Mouse (Mus musculus) neutrophil, adult 5-6 weeks (primary cell): ENCODE data around the gene Rcbtb2. TPM values are rescaled to one million over a fixed set of nuclear protein-coding genes. Genes with fewer than 3 reads are reported as not detected.

Experiments used
- ATAC-seq: fragments of 151-379, 151-347 bp; 2 replicates; pipeline ENCODE4 v1.8.0; 2017; ENCODE audit warnings: mild to moderate bottlenecking, moderate TSS enrichment; ENCODE audit not compliant: insufficient number of reproducible peaks, poor library complexity, low FRiP score, severe bottlenecking; ENCODE audit errors: extremely low read depth
- total RNA-seq: library from RNA; stranded (forward); fragments of 200-1000 nt; gene quantifications from 2 replicates; pipeline ENCODE4 v1.2.3, GENCODE M21; 2017

Rcbtb2 gene
- total RNA-seq, 1 experiment from 2014 or later = 18.3 TPM

DNA sequence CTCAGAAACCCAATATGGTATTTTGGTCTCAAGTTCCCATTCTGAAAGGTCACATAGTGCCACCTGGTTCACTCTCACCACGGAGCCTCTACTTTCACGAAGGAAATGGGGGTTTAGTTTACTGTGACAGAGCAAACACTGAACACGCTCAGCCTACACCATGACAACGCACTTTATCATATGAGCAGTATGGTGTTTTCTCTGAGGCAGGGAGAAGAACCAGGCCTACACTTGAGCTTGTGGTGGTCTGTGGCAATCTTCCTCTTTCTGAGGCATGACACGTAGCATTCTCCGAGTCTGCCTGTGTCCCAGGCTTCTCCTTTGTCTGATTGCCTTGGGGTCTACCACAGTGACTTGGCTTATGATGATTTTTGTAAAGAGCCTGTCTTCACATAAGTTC lies 53.0 kb downstream of the Rcbtb2 start:
- ATAC-seq = peak; percentile 69

DNA sequence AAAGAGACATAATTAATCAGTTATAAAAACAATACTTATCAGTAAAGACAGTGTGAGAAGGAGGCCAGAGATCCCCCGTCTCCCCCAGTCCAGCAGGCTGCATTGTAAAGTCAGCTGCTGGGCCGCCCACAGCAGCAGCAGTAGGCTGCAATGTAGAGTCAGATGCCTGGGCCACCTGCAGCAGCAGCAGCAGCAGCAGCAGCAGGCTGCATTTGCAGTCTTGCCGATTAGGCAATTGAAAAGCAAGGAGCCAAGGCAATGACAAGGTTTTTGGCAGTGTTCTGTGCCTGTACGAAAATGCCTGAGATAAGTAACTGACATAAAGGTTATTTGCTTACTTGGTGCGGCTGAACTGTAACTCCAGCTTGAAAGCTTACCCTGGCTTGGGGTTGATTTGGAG lies 53.4 kb downstream of the Rcbtb2 start:
- ATAC-seq = no peak

DNA sequence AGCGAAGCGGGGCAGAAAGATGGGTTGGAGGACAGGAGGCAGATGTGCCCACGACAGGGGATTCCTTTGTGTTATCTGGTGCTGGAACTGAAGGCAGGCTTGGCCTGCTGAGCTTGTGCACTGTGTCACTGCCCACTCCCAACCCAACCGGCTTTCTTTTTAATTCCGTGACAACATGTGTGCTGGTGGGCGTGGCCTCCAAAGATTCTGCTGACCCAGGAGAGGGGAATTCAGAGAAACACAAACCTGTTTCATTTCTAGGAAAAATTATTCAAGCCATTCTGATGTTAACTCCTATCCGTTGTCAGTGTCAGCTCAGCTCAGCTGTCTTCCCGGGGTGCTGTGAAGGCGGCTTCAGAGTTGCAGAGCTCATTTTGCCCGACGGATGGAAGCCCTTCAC lies 55.1 kb downstream of the Rcbtb2 start:
- ATAC-seq = no peak

DNA sequence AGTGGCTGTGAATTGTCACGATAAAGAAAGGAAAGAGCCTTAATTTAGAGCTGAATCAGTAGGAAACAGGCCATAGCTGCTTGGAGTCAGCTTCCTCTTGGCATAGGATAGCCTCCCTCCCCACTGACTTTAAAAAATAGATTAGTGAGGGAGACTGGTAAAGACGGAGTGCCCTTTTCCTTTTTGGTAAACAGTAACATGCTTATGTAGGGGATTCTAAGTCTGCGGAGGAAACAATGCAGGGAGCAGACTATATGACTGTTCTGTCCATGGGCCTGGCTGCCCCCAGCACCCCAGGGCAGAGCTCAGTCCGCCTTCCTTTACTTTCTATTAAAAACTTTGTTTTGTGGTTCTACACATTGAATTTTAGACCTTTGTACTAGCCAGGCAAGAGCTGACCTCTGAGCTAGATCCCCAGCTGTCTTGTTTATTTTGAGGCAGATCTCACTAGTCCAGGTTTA lies 56.4 kb downstream of the Rcbtb2 start:
- no peak for ATAC-seq

DNA sequence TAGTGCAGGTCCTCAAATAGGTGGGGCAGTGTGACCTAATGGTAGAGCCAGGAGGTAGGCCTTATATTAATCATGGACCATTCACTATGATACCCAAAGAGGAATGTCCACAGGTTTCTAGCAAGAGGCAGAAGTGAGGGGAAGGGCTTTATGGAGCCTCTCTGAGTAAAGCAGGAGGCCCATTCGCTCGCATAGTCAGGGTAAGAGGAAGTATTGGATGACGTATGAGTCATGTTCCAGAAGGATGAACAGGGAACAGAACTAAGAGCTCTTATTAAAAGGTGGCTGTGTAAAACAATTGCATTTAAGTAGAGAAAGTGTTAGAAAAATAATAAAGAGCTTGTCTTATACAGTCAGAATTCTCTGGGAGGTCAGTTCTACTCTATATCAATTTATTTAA lies 57.8 kb downstream of the Rcbtb2 start:
- ATAC-seq = peak; percentile 43; the same call in 1 of the 2 replicates

DNA sequence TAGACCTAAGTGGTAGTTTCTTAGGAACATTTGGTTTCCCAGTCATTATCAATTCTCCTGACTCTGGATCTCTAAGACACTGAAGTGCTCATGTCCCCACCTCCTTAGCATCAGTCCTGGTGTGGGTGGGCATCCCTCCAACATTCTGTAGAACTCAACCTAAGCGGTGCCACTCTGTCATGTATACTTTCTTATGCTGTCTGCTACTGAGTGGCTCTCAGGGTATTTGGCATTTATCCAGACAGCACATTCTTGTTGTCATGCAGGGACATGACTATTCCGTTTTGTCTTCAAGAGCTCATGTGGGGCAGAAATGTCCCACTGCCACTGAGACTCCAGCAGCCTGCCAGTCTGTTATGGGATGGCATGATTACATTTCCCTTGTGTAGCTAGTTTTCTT lies 58.3 kb downstream of the Rcbtb2 start:
- no peak for ATAC-seq

DNA sequence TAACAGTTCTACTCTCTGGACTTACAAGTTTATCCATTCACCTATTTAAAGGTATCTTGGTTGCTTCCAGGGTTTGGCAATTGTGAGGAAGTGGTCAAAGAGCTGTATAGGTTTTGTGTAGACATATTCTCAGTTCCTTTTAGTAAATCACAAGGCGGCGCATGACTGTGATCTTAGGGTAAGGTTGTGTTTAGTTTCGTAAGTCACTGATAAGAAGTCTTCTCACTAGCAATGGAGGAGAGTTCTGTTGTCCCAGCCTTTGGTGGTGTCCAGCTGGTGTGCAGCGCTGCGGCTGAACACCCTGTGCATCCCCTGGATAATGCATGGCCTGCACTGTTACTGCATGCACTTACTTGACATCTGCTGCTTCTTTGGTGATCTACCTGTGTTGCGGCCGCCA lies 64.0 kb downstream of the Rcbtb2 start:
- no peak for ATAC-seq

DNA sequence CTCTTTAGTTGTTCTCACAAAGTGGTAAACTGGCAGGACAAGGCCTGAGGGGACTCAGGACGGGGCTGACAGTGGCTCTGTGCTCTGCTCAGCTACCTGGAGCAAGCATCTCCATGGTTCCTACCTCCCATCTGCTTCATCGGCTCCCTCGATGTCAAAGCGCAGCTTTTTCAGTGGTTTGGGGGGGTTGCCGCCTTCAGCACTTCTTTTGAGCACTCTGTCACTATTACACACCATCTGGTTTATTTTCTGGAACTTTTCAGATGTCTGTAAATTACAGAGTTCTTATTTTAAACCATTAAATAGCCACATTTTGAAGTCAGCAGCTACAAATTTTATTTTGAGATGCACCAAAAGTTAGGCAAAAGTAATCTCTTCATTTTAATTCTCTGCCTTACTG lies 76.2 kb downstream of the Rcbtb2 start:
- no peak for ATAC-seq

DNA sequence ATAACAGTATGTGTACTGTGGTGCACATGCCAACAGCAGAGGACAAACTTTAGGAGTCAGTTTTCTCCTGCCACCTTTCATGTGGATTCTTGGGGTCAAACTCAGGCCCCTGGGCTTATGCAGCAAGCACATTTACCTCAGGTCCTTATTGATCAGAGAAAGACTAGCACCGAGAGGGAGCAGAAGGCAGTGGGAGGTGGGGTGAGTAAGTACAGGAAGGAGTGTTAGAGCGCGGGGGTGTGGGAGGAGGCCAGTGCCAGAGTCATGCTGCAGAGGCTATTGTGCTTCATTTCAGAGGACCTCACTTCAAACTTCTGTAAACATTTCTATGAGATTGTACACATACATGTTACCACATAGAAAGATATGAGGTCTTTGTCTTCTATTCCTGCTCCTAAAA lies 78.6 kb downstream of the Rcbtb2 start:
- ATAC-seq = no peak

DNA sequence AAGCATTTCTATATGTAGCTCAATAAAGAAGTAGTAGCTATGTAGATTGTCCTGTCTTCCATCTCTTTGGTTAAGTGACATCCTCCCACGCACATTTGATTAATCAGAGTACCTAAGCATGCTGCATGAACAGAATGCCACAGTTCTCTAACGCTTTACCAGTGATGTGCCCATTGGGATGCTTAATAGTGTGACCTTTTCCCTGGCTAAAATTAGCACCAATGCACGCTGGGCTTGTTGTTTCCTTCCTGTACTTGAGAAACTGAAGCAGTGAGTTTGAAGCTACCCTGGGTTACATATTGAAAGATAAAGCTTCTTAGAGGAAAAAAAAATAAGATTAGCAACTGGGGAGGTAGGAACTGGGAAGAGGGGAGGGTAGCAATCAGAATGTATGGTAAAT lies 81.2 kb downstream of the Rcbtb2 start:
- no peak for ATAC-seq

DNA sequence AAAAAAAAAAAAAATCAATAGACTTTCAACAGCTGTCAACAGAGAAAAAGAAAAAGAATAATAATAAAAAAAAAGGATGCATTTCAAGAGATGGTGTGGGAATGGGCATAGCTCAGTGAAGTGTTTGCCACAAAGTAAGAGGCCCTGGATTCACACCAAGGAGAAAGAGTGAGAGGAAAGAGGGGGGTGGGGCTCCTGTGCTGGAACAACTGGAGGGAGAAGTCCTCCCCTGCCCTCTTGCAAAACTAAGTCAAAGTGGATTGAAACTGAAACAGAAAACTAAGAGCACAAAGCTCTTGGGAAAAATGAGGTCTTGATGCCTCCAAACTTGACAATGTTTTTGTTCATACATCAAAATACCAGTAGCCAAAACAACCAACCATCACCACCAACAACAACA lies 86.4 kb downstream of the Rcbtb2 start:
- ATAC-seq = no peak

DNA sequence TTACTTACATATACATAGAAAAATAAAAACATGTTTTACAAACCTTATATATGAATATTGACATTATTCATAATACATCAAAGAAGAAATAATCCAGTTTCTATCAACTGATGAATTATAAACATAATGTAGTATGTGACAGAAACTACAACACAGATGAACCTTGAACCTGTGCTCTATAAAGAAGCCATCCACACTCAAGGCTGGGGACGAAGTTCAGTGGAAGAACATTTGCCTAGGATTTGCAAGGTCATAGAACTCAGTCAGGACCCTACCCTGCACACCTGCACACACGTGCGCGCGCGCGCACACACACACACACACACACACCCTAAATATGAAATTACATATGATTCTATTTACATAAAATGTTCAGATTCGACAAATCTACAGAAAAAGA lies 87.4 kb downstream of the Rcbtb2 start:
- no peak for ATAC-seq

DNA sequence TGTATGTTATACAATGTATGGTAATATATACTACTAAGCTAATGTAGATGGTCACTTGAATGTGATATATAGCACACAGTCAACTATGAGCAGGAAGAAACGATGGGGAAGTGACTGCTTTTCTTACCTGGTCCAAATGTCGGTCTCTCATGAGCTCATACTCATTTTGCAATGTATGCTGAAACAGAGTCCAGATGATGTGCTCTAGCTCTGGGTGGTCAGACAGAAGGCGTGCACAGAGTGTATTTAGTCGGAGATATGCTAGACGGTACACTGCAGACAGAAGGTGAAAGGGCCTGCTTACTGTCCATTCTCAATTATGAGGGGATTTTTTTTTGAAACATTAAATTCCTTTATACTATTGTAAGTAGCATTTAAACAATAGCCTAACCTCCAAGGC lies 88.6 kb downstream of the Rcbtb2 start:
- no peak for ATAC-seq

DNA sequence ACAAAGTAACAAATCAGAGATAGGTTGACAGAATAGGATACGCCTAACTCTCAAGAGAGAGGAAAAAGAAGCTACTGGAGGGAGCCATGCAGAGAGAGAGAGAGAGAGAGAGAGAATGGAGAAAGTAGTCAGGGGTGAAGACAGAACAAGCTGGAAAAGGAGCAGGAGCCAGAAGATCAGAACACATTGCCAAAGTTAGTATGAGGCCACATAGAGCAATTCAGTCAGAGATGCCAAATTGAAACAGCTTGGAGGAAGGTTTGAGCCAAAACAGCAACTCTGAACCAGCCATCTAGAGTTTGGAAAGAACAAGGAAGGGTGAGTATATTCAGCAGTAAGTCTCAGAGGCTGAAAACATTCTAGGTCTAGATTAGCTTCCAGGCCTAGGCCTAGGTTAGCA lies 94.2 kb downstream of the Rcbtb2 start:
- ATAC-seq = no peak

DNA sequence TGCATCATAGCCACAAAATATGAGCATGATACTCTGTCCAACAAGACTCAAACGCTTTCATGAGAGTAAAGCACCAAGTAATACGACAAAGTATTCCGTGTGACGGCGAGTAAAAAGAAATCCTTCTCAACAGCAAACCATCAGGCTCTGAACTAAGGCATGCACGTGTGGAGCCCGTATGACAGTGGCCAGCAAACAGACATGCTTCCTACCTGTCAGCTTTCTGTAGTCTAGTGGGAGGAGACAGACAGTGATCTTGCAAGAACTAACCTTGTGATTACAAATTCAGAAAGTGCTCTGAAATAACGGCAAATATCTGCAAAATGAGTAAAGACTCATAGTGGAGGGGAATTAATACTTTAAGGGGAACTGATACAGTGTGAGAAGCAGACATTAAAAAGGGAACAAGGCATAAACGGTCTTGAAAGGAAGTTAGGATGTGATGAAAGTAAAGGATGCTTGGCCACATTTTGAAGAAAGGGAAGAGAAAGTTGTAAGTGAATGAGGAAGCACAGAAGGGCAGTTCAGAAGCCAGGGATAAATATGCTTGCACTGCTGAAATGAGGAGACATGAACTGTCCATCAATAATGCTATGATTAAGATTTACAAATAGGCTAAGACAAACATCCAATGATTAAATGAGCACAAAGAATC lies 99.6 kb downstream of the Rcbtb2 start:
- peak; percentile 84 for ATAC-seq

DNA sequence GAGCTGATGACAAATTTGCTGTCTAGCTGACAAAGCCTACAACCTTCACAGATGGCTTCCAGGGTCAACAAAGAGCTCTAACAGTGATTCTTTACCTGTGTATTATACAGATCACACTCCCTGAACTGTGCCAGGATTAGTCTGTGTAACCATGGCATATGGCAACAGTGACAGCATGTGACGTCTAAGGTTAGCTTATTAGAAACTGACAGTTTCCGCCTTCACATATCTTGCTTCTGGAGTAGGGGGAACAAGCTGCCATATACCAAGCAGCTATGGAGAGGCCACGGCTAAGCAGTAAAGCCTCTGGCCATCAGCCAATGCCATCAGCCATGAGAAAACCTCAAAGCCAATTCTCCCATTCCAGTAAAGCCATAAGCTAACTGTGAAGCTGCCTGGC lies 103.5 kb downstream of the Rcbtb2 start:
- ATAC-seq = no peak

DNA sequence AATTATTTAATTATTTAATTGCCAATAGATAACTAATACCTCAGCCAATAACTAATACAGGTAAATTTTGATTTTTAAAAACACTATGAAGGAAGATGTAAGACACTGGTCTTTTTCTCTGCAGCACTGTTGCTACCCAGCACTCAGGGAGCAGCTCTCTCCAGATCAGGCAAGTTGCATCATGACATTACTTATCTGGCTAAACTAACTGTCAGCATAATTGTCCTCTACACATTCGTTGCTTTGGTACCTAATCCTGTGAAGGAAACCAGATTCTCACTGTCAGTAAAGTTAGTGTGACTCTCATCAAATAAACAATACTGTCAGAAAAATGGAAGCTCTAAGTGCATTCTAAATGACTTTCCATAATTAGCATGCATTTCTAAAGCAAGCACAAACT lies 104.0 kb downstream of the Rcbtb2 start:
- no peak for ATAC-seq

DNA sequence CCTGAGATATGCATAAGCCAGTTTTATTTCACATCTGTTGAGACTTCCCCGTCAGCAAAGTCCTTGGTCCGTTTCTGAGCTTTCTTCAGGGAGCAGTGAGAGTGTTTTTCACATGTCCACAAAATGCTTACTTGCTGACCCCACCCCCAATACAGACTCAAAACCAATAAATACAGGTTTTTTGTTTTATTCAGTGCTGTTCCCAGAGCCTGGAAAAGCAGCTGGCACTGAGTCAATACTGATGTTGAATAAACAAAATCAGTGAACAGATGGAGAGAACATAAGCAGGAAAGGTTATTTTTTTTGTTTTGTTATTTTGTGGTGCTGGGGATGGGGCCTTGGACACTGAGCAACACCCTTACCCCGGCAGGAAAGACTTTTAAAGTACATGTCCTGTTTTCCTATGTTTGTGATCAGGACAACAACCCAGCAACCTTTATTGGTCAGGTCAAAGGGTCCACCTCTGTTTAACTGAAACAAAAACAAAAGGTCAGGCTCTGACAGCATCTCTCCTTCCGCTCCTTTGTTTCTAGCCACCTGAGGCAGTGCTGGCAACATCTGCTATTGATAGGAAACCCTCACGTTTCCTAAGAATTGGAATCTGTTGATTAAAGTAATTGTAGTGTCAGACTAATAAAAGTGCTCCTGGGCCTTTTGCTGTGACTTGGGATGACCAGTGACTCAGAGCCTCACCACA lies 108.6 kb downstream of the Rcbtb2 start:
- no peak for ATAC-seq

DNA sequence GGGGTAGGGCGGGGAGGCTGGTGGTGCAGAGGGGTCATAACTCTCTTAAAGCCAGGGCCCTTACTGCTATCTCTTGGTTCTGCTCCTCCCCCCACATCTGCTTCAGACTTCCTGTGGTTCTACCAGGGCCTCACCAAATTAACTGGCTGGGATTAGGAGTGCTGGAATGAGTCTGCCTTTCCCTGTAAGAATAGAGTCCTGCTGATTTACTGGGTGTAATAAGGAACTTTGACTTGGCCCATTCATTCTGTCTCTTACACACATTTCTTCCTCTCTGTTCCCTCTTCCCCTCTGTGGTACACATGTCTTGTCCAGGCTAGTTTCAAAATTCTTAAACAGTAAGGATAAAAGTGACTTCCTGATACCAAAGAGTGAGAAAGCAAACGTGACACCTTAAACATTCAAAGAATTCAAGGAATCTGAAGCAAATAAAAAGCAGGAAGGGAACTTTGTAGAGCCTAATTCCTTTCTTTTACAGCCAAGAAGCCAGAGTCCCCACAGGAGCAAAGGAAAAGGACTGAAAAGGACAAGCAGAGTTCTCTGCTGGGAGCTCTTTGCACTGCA lies 111.7 kb downstream of the Rcbtb2 start:
- no peak for ATAC-seq

DNA sequence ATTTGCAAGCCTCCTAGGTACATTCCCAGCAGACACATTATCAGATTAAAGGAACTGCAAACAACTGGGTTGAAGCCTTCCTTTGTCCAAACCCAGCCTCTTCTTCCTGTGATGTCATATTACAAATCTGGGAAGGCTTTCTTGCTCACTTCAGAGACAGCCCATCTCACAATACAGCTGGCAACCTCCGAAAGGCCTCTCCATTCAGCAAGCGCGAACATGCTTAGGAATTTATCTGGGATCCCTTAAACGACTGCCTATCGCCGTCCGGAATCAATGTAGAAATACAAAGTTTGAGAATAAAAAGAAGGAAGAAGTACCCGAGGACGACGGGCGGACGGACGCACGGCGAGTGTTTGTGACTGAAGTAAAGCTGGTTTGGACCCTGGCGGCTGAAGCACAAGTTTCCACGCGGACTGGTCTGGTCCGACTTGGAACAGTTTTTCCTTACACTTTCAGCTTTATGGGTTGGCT lies 115.0 kb downstream of the Rcbtb2 start, which contains the start of gene Lpar6:
TSS of gene Lpar6 (plus strand) at position 48 of the 474 bp plus-strand sequence.
- peak; percentile 42 for ATAC-seq
